Mouse (Mus musculus) frontal cortex, adult (tissue): ENCODE results near the gene Pth1r.
A peak's percentile ranks its signal among the peaks of the same experiment; 100 is the strongest.

Experiments
- ATAC-seq: cut with Nextera tagmentation; 2 replicates; pipeline ENCODE4 v1.9.2; 2017; ENCODE audit warnings: mild to moderate bottlenecking, moderate library complexity, mixed read lengths; ENCODE audit not compliant: low TSS enrichment

The Pth1r gene

DNA sequence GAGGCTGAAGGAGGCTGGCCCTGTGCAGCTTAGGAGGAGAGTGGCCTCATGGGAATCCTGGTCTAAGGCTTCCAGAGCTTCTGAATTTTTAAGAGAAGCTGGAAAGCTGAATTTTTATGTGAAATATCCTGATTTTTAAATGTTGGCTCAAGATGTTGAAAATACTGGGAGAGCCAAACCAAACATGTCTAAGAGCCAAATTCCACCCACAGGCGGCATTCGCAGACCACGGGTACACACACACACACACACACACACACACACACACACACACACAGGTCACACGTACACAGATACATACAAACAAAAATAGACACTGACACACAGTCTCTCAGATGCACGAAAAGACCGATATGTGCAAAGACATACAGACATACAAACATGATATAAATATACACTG is 28.9 kb downstream of the Pth1r start:
- ATAC-seq = no peak

DNA sequence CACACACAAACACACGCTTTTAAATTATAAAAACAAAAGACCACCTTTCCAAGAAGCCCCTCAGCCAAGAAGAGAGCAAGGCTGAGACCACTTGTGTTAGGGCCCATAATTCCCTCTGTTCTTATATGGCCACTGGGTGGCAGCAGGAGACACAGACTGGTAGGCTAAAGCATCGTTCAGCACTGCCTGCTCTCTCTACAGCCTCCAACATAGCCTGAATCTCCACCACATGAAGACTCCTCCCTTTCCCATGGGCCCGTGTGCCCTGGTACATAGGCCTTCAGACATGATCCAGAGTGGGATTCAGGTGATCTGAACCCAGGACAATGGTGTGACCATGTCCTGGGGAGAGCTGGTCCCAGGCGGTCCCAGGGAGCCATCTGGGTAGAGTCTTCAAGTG is 30.2 kb downstream of the Pth1r start:
- ATAC-seq = peak; percentile 62

DNA sequence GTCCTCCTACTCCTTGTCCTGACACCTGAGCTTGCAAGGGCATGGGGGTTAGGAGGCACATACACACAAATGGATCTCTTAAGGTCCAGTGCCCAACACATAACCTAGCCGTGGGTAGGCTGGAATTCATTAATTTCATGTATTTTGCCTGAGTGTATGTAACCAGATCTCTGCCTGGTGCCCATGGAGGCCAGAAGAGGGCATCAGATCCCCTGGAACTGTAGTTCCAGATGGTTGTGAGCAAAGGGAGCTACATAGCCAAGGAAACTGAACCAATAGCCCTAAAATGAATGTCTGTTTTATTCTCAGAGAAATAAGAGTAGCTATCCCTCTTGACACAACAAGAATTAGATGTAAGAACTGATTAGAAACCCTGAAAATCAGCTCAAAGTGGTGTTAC is 31.5 kb downstream of the Pth1r start:
- ATAC-seq = no peak

DNA sequence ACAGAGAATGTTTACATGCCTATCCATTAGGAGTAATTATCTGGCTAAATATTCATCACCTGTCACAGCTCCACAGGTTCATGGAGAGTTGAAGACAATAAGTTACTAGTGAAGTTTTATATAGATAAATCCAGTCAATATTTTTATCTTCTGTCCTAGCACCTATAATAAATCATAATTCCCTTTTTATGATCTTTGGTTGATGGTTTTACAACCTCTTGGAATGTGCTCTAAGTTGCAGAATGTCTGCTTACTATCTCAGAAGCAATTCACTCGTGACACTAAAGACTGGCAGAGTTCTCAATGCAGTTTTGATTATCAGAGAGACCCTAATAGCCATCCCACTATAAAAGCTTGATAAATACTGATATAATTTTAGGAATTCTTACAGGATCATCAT is 33.6 kb downstream of the Pth1r start:
- ATAC-seq = no peak

DNA sequence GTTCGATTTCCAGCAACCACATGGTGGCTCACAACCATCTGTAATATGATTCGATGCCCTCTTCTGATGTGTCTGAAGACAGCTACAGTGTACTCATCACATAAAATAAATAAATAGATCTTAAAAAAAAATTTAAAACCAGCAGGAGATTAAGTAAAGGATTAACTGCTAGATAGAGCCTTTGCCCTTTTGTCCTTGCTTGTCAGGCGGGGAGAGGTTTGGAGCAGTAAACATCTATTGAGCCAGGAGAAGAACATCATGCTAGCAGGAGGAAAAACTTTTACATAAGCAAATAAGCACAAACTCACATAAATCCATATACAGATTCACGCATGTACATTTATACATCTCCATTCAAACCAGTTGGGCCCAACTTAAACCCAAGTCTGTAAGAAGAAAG is 34.4 kb downstream of the Pth1r start:
- ATAC-seq = no peak

DNA sequence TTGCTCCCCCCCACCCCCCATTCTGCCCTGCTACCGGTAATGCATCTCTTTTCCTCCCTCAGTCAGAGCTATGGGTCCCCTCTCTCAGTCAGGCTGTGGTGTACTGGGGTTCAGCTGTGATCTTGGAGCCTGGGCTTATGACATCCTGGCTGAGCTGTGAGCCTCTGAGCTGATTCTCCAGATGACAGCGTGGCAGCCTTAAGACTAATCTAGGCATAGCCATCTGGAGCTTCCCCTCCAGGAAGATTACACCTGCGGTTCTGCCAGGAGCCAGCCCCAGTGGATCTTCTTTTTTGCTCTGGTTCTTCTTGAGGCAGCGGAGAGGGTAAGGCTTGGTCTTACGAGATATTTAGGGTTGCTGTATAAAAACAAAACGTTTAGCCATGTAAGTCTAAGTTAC is 34.9 kb downstream of the Pth1r start:
- peak; percentile 62 for ATAC-seq

DNA sequence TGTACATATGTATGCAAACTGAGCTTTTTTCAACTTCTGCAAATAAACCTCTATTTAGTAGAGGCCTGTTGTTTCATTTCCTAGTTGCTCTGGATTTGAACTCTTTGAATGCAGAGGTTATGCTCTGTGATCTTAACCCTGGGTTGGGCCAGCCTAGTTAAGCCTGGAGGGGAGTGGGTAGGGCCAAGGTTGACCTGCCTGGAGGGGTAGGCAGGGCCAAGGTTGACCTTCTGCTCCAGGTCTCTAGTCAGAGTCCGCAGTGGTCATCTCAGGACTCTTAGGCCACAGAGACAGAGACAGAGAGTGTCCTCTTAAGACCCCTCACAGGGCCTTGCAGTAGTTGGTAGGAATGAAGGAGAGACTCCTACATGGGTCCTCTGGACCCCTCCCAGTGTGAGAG is 35.4 kb downstream of the Pth1r start:
- no peak for ATAC-seq

DNA sequence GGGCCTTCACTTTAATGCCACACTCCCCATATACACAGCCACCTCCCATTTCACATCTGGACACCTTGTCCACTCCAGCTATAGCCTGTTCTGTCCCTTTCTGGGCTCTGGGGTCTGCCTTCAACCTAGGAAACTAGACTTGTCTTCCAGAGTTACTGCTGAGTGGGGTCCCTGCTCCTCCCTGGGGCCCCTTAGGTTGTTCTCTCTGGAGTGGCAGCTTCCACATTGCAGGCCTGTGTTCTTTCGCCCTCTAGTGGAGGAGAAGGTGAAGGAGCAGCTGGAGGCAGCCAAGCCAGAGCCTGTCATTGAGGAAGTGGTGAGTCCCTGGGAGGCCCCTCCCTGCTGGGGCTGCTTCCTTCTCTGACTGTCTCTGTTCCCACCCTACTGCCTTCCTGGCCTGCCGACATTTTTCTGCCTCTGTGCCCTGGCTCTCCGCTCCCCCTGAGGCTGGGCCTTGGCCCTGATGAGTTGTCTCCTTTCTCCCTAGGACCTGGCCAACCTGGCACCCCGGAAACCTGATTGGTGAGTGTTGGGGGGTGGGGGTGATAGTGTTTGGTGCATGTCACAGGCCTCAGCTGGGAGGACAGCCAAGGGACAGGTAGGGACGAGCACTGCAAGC is 37.2 kb downstream of the Pth1r start:
- ATAC-seq = peak; percentile 79

DNA sequence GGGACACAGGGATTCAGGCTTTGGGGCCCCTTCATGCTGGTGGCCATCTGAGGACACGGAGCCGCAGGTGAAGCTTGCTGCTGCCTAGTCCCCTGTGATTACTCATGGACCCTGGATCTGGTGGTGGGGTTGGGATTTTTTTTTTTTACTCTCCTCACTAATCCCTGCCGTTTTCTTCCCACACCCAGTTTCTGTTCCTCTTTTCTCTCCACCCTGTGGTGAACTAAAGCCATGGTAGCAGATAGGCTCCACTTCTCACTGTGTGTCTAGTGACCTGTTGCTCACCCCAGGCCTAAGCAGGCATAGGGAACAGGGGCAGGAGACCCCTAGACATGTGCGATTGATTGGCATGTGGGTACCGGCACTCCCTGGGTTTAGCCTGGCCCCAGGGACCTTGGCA is 40.2 kb downstream of the Pth1r start:
- ATAC-seq = no peak

DNA sequence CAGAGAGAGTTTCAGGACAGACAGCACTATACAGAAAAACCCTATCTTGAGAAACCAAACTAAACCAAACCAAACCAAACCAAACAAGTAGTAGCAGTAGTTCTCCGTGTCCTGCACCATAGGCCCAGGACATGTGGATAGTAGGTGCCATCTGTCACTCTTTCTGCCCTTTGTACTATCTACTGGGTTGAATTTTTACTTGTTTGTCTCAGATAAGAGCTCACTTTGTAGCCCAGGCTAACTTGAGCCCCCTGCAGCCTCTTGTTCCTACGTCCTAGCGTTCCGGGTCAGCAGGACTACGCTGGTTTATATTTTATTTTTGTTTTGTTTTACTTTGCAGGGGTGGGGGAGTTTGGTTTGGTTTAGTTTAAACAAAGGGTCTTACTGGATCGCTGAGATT is 43.0 kb downstream of the Pth1r start:
- no peak for ATAC-seq

DNA sequence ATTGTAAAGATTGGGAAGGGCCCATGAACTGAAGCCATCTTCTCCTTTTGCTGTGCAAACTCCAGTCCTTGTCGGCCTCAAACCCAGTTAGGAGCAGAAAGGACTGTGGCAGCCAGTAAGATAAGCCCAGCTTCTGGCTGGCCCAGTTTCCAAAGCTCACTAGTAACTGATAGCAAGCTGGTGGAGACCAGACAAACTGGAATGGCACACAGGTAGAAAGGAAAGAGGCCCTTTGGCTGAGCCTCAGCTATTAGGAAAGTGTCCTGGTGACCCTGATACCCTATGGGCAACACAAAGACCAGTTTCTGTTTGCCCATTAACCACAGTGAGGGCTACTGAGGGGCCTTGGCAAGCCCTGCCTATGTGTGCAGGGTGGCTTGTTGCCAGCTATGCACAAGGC is 44.1 kb downstream of the Pth1r start:
- no peak for ATAC-seq

DNA sequence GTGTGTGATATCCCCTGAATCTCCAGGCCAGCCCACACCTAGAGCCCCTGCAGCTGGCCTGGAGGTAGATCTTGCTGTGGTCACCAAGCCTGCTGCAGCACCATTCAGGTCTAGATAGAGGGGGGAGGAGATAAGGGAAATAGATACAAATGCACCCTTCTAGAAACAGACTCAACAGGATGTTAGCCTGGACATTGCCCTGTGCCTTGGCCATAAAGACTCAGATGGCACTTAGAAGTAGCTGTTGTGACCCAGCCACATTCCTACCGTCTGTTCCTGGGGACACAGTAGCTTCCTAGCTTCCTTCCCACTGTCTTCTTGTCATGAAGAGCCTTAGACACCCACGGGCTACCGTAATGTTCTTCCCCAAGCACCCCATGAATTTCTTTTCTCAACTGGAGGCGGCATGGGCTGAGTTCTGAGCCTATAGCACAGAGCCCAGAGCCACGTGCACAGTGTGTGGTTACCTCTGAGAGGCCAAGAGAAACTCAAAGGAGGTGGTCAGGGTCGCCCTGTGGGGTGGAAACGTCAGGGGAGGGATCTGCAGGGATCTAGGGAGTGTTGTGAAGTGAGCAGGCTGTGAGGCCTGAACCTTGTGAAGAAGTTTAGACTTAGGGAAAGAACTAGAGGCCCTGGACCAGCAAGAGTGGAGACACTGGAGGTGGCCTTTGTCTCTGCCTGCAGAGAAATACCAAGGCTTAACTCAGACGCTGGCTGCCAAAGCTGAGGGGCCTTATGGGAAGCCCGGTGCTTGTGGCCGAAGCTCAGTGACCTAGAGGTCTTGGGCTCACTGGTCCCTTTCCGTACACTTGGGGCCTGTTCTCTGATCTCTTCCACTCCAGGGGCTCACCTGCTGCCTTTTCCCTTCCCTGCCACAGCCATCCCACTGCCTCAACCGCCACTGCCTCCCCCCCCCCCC is 45.6 kb downstream of the Pth1r start:
- peak; percentile 76; the same call in 1 of the 2 replicates for ATAC-seq

DNA sequence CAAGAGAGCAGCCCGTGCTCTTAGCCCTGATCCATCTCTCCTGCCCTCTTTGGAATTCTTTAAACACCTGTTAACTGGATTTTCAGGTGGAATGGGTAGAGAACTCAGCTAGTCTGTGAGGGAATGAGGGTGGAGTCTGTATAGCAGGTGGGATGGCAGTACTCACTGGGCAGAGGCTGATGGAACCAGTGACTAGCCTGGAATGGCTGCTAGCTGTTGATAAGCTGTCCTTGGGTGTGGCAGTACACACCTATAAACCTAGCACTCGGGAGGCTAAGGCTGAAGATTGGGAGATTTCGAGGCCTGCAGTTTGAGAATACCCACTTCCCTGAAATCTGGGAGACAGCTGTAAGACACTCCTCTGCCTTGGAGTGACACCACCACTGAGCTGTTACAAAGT is 47.4 kb downstream of the Pth1r start:
- ATAC-seq = no peak

DNA sequence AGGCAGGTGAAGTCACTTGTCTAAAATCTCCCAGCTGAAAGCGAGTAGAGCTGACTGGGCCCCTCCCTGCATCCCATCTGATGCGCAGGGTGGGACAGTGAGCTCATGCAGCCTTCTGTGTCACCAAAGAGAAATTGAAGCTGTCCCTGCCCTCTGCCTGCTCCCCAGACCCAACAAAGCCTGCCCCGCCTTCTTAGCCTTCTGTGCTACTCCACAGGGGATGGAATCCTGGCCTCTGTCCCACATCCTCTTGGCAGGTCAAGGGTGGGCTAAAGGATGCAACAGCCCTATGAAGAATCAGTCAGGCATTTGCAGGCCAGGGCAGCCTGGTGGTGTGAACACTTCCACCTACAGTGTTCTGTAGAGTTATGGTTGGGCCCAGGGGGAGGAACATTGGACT is 49.5 kb downstream of the Pth1r start:
- ATAC-seq = no peak

DNA sequence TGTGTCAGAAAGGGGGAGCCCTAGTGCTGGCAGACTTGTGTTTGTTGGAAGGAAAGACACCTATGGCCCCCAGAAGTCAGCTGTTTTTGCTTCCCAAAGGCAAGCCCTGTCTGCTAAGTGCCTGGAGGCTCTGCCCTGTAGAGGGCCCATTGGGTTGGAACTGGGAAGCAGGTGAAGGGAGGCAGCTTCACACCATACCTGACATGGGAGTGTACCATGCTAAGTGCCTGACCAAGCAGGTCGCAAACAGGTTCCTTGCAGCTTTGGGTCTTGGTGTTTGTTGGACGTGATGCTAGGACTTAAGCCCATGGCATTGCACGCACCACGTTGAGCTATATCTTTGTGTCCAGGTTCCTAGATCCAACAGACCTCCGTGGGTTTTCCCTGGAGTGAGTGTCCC is 50.5 kb downstream of the Pth1r start:
- no peak for ATAC-seq

DNA sequence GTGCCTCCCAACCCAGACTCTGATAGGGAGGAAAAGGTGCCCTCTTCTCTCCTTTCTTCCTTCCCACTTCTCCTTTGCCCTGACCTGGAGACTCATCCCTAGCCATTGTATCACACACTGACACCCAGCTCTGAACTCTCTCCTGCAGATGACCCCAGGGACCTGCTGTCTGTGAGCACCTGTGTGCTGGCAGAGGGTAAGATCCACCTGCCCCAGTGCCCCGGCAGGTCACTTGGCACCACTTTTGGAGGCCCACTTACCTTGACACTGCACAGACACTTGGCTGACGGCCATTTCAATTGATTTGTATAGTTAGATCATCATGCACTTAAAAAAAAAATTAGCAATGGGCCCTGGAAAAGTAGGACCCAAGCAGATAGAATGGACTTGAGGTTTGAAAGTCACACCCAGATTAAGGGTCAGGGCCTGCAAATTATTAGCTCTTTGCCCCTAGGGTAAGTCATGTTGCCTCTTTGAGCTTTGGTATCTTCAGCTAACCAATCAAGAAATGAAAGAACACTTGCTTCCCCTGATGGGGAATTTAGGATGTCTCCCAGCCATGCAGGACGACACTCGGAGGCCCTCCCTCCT is 51.7 kb downstream of the Pth1r start:
- no peak for ATAC-seq

DNA sequence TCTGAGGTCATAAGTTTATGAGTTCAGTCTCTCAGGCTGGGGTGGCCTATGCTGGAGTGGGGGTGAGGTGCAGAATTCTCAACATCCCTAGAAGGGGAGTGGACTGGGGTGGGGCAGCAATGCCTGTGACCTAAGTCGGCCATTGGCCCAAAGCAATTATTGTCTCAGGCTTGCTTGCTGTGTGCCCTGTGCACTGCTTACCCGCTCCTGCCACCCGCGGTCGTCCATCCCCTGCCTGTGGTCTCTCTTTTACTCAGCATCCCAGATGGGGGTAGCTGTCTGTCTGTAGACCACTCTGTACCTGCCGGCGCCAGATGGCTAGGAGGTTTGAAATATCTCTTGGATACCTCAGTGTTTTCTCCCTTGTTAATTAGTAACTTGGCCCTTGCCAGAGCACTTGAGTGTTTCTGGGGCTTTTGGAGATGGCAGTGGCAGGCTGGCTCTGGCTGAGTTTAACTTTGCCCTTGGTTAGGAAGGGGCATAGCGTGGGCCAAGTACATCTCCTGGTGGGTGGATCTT is 57.6 kb downstream of the Pth1r start:
- ATAC-seq = no peak

DNA sequence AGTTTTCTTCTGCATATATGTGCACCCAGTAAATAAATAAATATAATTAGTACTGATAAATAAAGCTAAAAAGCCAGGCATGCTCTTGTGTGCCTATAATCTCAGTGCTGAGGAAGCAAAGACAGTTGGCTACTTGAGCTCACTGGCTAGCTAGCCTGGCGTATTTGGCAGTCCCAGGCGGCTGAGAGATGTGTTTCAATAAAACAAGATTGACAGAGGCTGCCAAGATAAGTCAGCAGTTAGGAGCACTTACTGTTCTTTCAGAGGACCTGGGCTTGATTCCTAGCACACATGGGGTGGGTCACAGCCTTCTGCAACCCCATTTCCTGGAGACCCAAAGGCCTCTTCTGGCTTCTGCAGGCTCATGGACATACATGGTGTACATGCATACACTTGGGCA is 59.1 kb downstream of the Pth1r start:
- ATAC-seq = no peak

DNA sequence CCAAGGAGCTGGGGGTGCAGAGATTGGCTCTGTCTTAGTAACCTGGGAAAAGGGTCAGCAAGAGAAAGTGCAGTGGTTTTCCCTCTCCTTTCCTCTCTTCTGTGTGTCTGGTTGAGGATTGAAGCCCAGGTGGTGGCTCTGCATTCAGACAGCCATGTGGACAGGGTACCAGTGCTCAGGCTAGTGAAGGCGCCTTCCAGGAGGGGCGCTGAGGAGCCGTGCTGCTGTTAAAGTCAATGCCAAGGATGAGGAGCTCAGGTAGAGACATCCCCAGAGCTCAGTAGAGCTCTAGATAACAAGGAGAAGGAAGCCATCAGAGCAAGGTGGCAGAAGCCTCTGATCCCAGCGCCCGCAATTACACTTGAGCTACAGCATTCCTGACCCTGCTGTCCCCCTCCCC is 59.9 kb downstream of the Pth1r start:
- ATAC-seq = no peak

DNA sequence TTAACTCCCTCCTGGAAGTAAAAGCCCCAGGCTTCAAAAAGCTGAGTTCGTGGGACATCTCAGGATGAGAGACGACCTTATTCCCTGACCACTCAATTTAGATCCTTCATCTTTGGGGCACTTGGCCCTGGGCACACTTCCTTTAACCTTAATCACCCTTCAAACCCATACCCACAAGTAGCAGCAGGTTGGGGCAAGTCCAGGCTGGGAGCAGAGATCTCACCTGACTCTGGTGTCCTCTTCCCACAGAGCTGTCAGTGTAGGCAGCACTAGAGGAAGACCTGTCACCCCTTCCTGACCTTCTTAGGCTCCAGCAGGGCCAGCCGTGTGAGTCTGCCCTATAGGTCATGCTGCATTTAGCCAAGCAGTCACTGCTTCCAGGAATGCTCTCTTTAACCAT is 60.5 kb downstream of the Pth1r start:
- ATAC-seq = no peak

DNA sequence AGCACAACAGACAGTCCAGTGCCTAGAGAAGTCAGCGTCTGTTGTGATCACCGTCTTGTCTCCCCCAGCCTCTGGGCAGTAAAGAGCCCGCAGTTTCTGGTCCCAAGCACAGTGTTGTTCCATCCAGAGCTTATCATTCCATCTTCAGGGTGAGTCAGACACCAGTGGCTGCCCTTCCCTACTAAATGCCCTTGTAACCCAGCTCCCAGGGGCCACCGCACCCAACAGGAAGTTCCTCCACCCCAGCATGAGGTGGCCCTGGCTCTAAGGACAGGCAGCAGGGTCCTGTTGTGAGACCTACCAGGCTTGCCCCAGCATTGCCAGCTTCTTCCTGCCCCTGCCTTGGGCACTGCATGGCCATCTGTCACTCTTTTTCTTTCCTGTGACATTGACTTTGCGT is 61.4 kb downstream of the Pth1r start:
- ATAC-seq = no peak

DNA sequence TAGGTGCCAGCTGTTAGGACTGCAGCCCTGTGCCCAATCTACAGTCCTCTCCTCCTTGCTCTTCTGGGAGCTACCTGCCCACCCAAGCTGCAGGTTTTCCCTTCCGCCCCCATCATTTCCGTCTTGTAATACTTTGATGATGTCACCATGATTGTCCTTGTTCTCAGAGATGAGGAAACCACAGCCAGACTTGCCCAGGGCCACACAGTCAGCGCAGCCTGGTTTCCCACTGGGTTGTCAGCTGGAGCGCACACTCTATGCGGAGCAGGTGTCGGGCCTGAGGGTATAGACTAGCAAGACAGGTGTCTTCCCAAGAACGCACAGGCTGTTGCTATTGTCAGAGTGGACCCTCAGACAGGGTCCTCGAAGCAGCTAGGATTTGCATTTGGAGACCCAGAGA is 61.8 kb downstream of the Pth1r start:
- ATAC-seq = peak; percentile 8; the same call in 1 of the 2 replicates
